Mouse (Mus musculus) intestine, embryonic 14.5 days (tissue): ENCODE data around the gene Armh2. TPM values are rescaled to one million over a fixed set of nuclear protein-coding genes. Genes with fewer than 3 reads are reported as not detected.

Experiments used
- ATAC-seq: fragments of 200-750 bp; cut with Nextera tagmentation; replicated peaks from 2 replicates; pipeline ENCODE4 v1.8.0; 2017; ENCODE audit warnings: low read depth, moderate number of reproducible peaks, moderate TSS enrichment, moderate library complexity; ENCODE audit not compliant: low FRiP score, low TSS enrichment
- DNase-seq: peaks from one replicate; pipeline ENCODE4 v3.0.0-alpha.2; 2018; ENCODE audit warnings: low spot score
- H3K27ac ChIP-seq: fragments of 300-500 bp; sonication (generic); 2 replicates; pipeline ENCODE4 v1.5.1; 2014; ENCODE audit warnings: low read depth, mild to moderate bottlenecking, control low read depth
- H3K27me3 ChIP-seq: fragments of 300-500 bp; sonication (generic); replicated peaks from 2 replicates; pipeline ENCODE4 v1.6.1; 2014; ENCODE audit warnings: low read length, control low read depth; ENCODE audit not compliant: control insufficient read depth, insufficient read depth
- H3K36me3 ChIP-seq: fragments of 300-500 bp; sonication (generic); 2 replicates; pipeline ENCODE4 v1.6.1; 2014; ENCODE audit warnings: low read length, control low read depth; ENCODE audit not compliant: control insufficient read depth, insufficient read depth
- H3K4me1 ChIP-seq: fragments of 300-500 bp; sonication (generic); replicated peaks from 2 replicates; pipeline ENCODE4 v1.6.1; 2014; ENCODE audit warnings: low read length, control low read depth, mixed read lengths; ENCODE audit not compliant: control insufficient read depth, insufficient read depth
- H3K4me2 ChIP-seq: fragments of 300-500 bp; sonication (generic); 2 replicates; pipeline ENCODE4 v1.6.1; 2014; ENCODE audit warnings: low read length
- H3K4me3 ChIP-seq: fragments of 300-500 bp; sonication (generic); 2 replicates; pipeline ENCODE4 v1.5.1; 2014; ENCODE audit warnings: low read depth, low read length, control low read depth, mixed read lengths
- H3K9ac ChIP-seq: fragments of 300-500 bp; sonication (generic); 2 replicates; pipeline ENCODE4 v1.6.1; 2014; ENCODE audit warnings: mild to moderate bottlenecking, low read length
- H3K9me3 ChIP-seq: fragments of 300-500 bp; sonication (generic); 2 replicates; pipeline ENCODE4 v1.6.1; 2016; ENCODE audit warnings: low read length, control low read depth; ENCODE audit not compliant: control insufficient read depth
- WGBS: fragments of 180-500 bp; shearing (Covaris S2); extraction: QIAGEN DNeasy Blood & Tissue Kit; methylation state at CpG from one replicate; pipeline ENCODE4 v1.1.7; 2014; 5-methylcytosine and 5-hydroxymethylcytosine counted together
- polyA plus RNA-seq: library from polyadenylated mRNA; unstranded; fragments of >200 nt; fragmentation: Nextera tagmentation; extraction: Ambion mirVana; gene quantifications from 2 replicates; pipeline ENCODE4 v1.2.1, GENCODE M21; 2014

Armh2 gene
- polyA plus RNA-seq, 1 experiment from 2014 or later = not detected

DNA sequence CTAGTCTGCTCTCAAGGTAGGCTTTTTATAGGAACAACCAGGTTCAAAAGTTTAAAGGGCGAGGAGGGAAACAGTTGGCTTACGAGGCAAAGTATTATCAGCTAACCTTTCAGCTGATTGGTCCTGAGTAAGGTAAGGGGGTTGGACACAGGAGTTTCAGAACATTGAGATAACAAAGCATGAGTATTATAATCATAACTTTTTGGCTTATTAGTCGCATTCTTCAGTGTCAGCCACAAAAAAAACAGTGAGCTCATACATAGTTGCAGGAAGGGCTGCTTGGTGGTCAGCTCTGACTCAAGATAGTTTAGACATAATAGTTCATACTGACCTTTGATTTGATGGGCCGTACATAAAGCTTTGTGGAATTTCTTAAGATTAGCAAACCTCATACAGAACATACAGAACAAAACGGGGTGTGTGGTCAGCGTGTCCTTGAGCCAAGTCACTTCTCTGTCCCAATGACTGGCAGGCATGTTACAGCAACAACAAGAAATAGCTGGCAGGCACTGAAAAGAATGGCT is 5.4 kb upstream of the Armh2 start:
- Histone ChIP-seq H3K4me2 (no peak overlapping the region), H3K9ac (no peak overlapping the region), H3K27me3 (no peaks in the 10 kb centered on the region), H3K27ac (no peak overlapping the region), H3K4me3 (no peak overlapping the region), H3K9me3 (no peaks in the 10 kb centered on the region), H3K4me1 (no peaks in the 10 kb centered on the region), H3K36me3 (no peaks in the 10 kb centered on the region)
- WGBS = 71% methylated on average over 6 of the region's 6 CpGs
- ATAC-seq (no peak), DNase-seq (no peak)

DNA sequence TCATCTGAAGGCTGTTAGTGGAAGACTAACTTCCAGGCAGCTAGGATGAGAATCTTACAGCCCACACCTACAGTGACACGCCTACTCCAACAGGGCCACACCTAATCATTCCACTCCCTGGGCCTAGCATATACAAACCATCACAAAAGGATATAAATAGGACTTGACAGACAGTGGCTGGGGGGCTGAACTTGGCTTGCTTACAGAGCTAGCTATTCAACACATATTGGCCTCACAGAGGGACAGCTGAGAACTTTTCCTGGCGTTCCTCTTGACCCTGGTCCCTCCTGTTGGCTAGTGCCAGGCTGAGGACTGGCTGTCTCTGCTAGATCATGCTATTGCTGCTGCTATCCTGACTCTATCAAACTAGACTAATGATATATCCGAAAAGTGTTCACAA is 6.8 kb downstream of the Armh2 start:
- Histone ChIP-seq H3K27me3 (no peaks in the 10 kb centered on the region), H3K4me3 (no peak overlapping the region), H3K4me1 (no peaks in the 10 kb centered on the region), H3K36me3 (peaks cover 32% of the 10 kb centered on the region), H3K9me3 (no peaks in the 10 kb centered on the region), H3K9ac (no peak overlapping the region), H3K4me2 (no peak overlapping the region), H3K27ac (no peak overlapping the region)
- DNase-seq (no peak), ATAC-seq (no peak)
- 78% methylated on average over 3 of the region's 3 CpGs for WGBS

DNA sequence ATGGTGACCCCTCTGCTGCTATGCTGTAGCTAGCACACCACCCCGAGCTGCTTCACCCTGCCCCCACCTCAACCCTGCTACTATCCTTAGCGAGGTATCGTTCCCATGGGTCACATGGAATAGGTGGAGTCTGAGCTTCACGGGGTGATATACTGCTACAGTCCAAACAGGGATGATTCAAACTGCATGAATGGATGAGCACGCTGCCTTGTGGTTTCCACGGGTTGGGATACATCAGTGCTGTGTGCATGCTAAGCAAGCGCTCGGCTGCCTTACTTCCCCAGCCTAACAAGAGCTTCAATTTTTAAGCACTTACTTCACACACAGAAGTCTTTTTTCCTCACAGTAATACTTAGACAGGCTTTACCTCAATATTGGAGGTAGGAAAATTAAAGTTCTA is 9.8 kb downstream of the Armh2 start:
- H3K36me3 ChIP-seq = peaks cover 60% of the 10 kb centered on the region
- 95% methylated on average over 8 of the region's 8 CpGs for WGBS
- no peak for DNase-seq

DNA sequence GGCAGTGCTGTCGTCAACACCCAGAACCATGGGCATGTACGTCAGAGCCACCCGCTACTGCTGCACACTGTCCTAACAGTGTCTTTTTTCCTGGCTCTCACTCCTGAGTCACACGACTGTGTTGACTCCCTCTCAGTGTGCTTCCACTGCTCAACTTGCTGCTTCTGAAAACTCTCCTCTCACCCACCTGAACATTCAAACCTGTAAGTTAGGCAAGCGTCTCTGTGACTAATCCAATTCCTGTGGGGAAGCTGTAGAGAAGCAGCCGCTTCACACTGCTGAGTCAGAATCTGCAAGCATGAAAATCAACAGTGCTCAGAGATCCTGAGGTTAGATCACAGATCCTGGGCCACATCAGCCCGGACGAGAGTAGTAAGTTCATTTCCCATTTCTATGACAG is 10.4 kb downstream of the Armh2 start:
- WGBS = 88% methylated on average over 8 of the region's 8 CpGs
- H3K9me3 ChIP-seq = no peaks in the 10 kb centered on the region
- no peak for ATAC-seq
- H3K4me3 ChIP-seq = no peak overlapping the region
- H3K4me2 ChIP-seq = no peak overlapping the region
- no peak overlapping the region for H3K27ac ChIP-seq
- DNase-seq = no peak
- H3K9ac ChIP-seq = no peak overlapping the region
- H3K4me1 ChIP-seq = no peaks in the 10 kb centered on the region
- H3K36me3 ChIP-seq = peaks cover 66% of the 10 kb centered on the region
- no peaks in the 10 kb centered on the region for H3K27me3 ChIP-seq

More for the DNA sequence above, 9.8 kb downstream of the Armh2 start:
- Histone ChIP-seq H3K9ac (no peak overlapping the region), H3K4me3 (no peak overlapping the region), H3K4me1 (no peaks in the 10 kb centered on the region), H3K27me3 (no peaks in the 10 kb centered on the region), H3K9me3 (no peaks in the 10 kb centered on the region), H3K4me2 (no peak overlapping the region), H3K27ac (no peak overlapping the region)
- no peak for ATAC-seq

DNA sequence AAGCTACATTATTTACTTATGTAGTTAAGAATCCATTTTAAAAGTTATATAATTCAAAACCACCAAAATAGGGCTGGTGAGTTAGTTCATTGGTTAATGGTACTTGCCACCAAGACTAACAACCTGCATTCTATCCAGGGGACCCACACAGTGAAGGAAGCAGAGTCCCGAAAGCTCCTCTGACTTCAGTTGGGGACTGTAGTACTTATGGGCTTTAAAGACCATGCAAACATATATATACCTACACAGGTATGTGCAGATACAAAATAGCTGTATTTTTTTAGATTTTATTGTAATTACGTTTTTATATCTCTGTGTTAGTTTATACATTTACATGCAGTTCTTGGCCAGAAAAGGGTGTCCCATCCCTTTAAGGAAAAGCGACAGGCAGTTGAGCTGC is 15.7 kb downstream of the Armh2 start:
- H3K27ac ChIP-seq = no peak overlapping the region
- WGBS = 94% methylated on average over 3 of the region's 3 CpGs
- ATAC-seq (no peak), DNase-seq (no peak)
- H3K27me3 ChIP-seq = no peaks in the 10 kb centered on the region
- H3K4me1 ChIP-seq = peaks cover 9% of the 10 kb centered on the region; the same call in 1 of the 2 replicates
- no peak overlapping the region for H3K4me3 ChIP-seq
- peaks cover 75% of the 10 kb centered on the region for H3K36me3 ChIP-seq
- H3K4me2 ChIP-seq = no peak overlapping the region
- H3K9ac ChIP-seq = no peak overlapping the region
- no peaks in the 10 kb centered on the region for H3K9me3 ChIP-seq

DNA sequence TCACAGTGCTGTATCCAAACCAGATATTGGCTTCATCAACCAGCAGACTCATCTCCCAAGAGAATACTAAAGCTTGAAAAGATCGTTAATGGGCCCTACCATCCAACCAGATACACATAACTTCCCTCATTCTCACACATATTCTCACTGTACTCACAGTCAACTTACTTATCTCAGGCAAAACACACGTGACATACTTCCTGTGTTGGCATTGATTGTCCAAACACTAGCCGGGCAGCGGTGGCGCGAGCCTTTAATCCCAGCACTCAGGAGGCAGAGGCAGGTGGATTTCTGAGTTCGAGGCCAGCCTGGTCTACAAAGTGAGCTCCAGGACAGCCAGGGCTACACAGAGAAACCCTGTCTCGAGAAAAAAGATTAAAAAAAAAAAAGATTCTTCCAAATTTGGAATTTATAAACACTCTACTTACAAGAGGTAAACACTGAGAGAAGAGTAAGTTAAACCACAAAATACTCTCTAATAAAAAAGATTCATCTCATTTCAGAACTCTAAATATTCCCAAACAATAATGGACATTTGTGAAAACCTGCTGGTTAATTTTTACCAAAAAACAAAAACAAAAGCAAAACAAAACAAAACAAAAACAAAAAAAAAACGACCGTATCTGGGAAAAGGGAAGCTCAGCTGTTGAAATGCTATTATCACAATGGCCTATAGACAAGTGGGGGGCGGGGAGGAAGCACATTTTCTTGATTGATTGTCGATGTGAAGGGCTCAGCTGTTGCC is 17.0 kb downstream of the Armh2 start:
- Histone ChIP-seq H3K4me2 (no peak overlapping the region), H3K4me3 (no peak overlapping the region), H3K4me1 (peaks cover 9% of the 10 kb centered on the region; the same call in 1 of the 2 replicates), H3K9me3 (no peaks in the 10 kb centered on the region), H3K27ac (no peak overlapping the region), H3K27me3 (no peaks in the 10 kb centered on the region), H3K9ac (no peak overlapping the region), H3K36me3 (peaks cover 63% of the 10 kb centered on the region)
- WGBS = 81% methylated on average over 12 of the region's 12 CpGs
- no peak for ATAC-seq
- no peak for DNase-seq

DNA sequence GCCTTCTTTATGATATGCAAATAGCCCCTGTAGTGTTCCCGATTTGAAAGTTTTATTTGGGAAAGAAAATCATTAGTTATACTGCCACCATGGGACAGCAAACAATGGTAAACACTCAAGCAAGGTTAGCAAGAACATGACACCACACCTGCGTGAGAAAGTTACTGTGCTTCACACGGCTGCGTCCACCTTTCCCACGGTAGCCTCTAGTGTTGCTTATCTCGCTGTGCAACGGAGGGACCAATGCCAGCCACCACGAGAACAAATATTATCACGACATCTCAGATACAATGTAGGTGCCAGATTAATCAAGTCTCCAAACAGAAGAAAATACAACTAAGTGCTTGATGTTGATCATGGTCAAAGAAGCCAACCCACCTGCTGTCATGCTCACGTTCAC is 18.4 kb downstream of the Armh2 start:
- H3K4me3 ChIP-seq = no peak overlapping the region
- no peaks in the 10 kb centered on the region for H3K27me3 ChIP-seq
- DNase-seq = no peak
- peaks cover 50% of the 10 kb centered on the region for H3K36me3 ChIP-seq
- ATAC-seq = no peak
- no peaks in the 10 kb centered on the region for H3K9me3 ChIP-seq
- no peak overlapping the region for H3K9ac ChIP-seq
- 84% methylated on average over 10 of the region's 10 CpGs for WGBS
- peaks cover 9% of the 10 kb centered on the region; the same call in 1 of the 2 replicates for H3K4me1 ChIP-seq
- no peak overlapping the region for H3K27ac ChIP-seq
- no peak overlapping the region for H3K4me2 ChIP-seq

DNA sequence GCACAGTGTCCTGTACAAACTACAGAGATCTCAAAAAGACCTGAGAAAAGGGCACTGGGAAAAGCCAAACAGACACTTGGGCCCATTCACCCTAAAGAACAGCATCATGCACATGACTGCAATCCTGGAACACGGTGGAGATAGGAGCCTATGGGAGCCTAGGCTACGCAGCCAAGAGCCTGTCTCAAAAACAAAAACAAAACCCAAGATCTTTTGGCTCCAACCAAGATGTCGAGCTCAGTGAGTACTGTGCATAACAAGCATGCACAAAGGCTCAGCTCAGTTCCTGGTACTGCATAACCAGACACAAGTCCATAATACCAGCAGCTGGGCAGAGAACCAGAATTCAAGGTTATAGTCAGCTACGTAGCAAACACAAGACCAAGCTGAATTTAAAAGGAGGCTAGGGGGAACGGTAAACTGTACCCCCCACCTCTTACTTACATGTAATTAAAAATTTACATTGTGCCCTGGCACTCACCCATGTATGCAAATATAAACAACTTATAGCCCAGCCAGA is 19.4 kb downstream of the Armh2 start:
- 71% methylated on average over 5 of the region's 5 CpGs for WGBS
- H3K4me1 ChIP-seq = peaks cover 9% of the 10 kb centered on the region; the same call in 1 of the 2 replicates
- H3K9me3 ChIP-seq = no peaks in the 10 kb centered on the region
- peak overlapping the region; percentile 80 for H3K9ac ChIP-seq
- H3K27ac ChIP-seq = no peak overlapping the region
- no peaks in the 10 kb centered on the region for H3K27me3 ChIP-seq
- peak overlapping the region; percentile 64 for H3K4me2 ChIP-seq
- peaks cover 40% of the 10 kb centered on the region for H3K36me3 ChIP-seq
- H3K4me3 ChIP-seq = peak overlapping the region; percentile 67
- DNase-seq (no peak), ATAC-seq (no peak)

DNA sequence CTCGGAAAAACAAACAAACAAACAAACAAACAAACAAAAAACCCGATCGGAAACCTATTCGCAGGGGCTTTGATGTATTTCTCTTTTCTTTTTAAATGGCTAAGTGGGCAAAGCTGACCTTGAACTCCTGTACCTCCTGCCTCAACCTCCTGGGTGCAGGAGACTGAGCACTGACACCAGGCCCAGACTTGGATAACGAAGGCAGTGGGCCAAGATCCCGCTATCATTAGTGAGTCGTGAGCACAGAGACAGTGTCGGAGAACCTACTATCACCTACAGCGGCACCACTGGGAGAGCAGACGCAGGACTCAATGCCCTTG is 20.0 kb downstream of the Armh2 start:
- H3K36me3 ChIP-seq = peaks cover 34% of the 10 kb centered on the region
- DNase-seq (no peak), ATAC-seq (no peak; the same call in 1 of the 2 replicates)
- H3K4me3 ChIP-seq = peak overlapping the region; percentile 67
- H3K27me3 ChIP-seq = no peaks in the 10 kb centered on the region
- H3K9me3 ChIP-seq = no peaks in the 10 kb centered on the region
- 2% methylated on average over 10 of the region's 10 CpGs for WGBS
- peak overlapping the region; percentile 64 for H3K4me2 ChIP-seq
- H3K27ac ChIP-seq = peak overlapping the region; percentile 90
- H3K4me1 ChIP-seq = peaks cover 9% of the 10 kb centered on the region; the same call in 1 of the 2 replicates
- H3K9ac ChIP-seq = peak overlapping the region; percentile 80
